Mouse (Mus musculus): ENCODE measurements at regions not wholly inside any gene's neighbourhood (a gene's known extent, or its start where the extent isn't known, plus 50 kb on each side); places are given as distances from the start of the nearest gene placed in this dataset.

DNA sequence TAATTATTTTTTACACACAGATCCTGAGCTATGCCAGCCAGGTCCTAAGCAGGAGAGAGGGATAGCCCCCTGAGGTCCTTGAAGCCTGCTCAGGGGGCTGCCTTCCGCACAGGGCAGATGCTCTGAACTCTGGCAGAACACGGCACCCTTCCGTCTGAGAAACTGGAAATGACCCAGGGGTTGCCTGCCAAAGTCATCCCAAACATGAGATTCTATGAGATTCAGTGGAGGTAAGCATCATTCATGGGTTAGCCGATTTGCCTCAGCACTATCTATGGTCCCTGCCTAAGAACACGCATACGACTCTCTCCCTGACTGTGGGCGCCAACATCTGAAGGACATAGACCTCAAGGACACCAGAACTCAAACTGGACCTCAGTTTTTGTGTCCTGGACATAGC, 152.8 kb downstream of the Bcl11b start:
- no peak for TF ChIP-seq CTCF (IDR thresholded peaks at IDR 0.05; ENCODE audit: low read depth)
- no peak for TF ChIP-seq EP300 (optimal IDR thresholded peaks at IDR 0.05)

Measured in stomach, postnatal 0 days (tissue).